Mouse (Mus musculus) left cerebral cortex, adult 18-20 months (tissue): ENCODE measurements around the gene Zmat3. TPM values are rescaled to one million over a fixed set of nuclear protein-coding genes. Genes with fewer than 3 reads are reported as not detected.

ENCODE experiments used
- DNase-seq, 2 experiments: peaks; one replicate each; pipeline ENCODE4 v3.0.0; 2021 to 2022; ENCODE audit warnings: low spot score in 2 of 2, mixed read lengths in 1 of 2
- total RNA-seq, 2 experiments: library from RNA; stranded (reverse); gene quantifications; 2 replicates each; pipeline ENCODE4 v1.2.3; 2021

Gene Zmat3
- total RNA-seq, 2 experiments from 2014 or later = 76.3 to 78.7 TPM

- DNase-seq = no peak
Observed at GRCm38 (mm10) chr3:32373236-32373635, 7.4 kb upstream of the Zmat3 start.

GRCm38 (mm10) chr3:32372470-32372869 is 6.7 kb upstream of the Zmat3 start:
- no peak for DNase-seq

GRCm38 (mm10) chr3:32371957-32372356 is 6.1 kb upstream of the Zmat3 start:
- DNase-seq = no peak

GRCm38 (mm10) chr3:32367516-32367915 is 1.7 kb upstream of the Zmat3 start:
- no peak for DNase-seq

- DNase-seq = peak; percentile 20 to 28
Observed at GRCm38 (mm10) chr3:32366246-32366734, 476 bp upstream of the Zmat3 start.

GRCm38 (mm10) chr3:32364841-32365545 is 821 bp downstream of the Zmat3 start:
- peak; percentile 36 to 46 for DNase-seq

GRCm38 (mm10) chr3:32364195-32364594 is 1.6 kb downstream of the Zmat3 start:
- peak in 1 of 2 experiments; percentile 9 for DNase-seq

- no peak for DNase-seq
Observed at GRCm38 (mm10) chr3:32361221-32361620, 4.6 kb downstream of the Zmat3 start.

GRCm38 (mm10) chr3:32347881-32348280 is 17.9 kb downstream of the Zmat3 start:
- DNase-seq = peak; percentile 33 to 45

GRCm38 (mm10) chr3:32345249-32345648 is 20.6 kb downstream of the Zmat3 start:
- no peak for DNase-seq

- DNase-seq = no peak
Observed at GRCm38 (mm10) chr3:32344825-32345224, 21.0 kb downstream of the Zmat3 start.

GRCm38 (mm10) chr3:32343371-32343770 is 22.4 kb downstream of the Zmat3 start:
- no peak for DNase-seq

GRCm38 (mm10) chr3:32341434-32341833 is 24.4 kb downstream of the Zmat3 start:
- DNase-seq = no peak

- DNase-seq = no peak
Observed at GRCm38 (mm10) chr3:32338231-32338630, 27.6 kb downstream of the Zmat3 start.

GRCm38 (mm10) chr3:32337770-32338169 is 28.0 kb downstream of the Zmat3 start:
- no peak for DNase-seq

- DNase-seq = no peak
Observed at GRCm38 (mm10) chr3:32334901-32335300, 30.9 kb downstream of the Zmat3 start.

GRCm38 (mm10) chr3:32333456-32334086 is 32.2 kb downstream of the Zmat3 start:
- DNase-seq = peak; percentile 78 to 84

GRCm38 (mm10) chr3:32317901-32318416 is 47.9 kb downstream of the Zmat3 start:
- DNase-seq = no peak

GRCm38 (mm10) chr3:32317165-32317900 is 48.5 kb downstream of the Zmat3 start:
- peak; percentile 57 to 61 for DNase-seq

GRCm38 (mm10) chr3:32314746-32315145 is 51.1 kb downstream of the Zmat3 start:
- no peak for DNase-seq

- DNase-seq = no peak
Observed at GRCm38 (mm10) chr3:32304171-32304570, 61.6 kb downstream of the Zmat3 start.

- no peak for DNase-seq
Observed at GRCm38 (mm10) chr3:32292001-32292400, 73.8 kb downstream of the Zmat3 start.
